Mouse (Mus musculus) megakaryocyte, embryonic 14.5 days (primary cell): ENCODE results near the gene Inhbc. TPM values are rescaled to one million over a fixed set of nuclear protein-coding genes. Genes with fewer than 3 reads are reported as not detected.
"Not testable (repeated sequence)": the region's sequence is repeated elsewhere in the genome, so short reads cannot be mapped to it uniquely, and the experiment has no call there.

Experiments used
- H3K27me3 ChIP-seq: replicated peaks from 2 replicates; pipeline ENCODE3; 2012; ENCODE audit warnings: inconsistent platforms
- H3K36me3 ChIP-seq: replicated peaks from 2 replicates; pipeline ENCODE3; 2012; ENCODE audit warnings: low read length, inconsistent platforms, mixed read lengths
- H3K4me1 ChIP-seq: 2 replicates; pipeline ENCODE4 v1.6.1; 2012; ENCODE audit warnings: inconsistent platforms
- H3K4me3 ChIP-seq: replicated peaks from 2 replicates; pipeline ENCODE3; 2012; ENCODE audit warnings: moderate library complexity, mild to moderate bottlenecking, inconsistent platforms
- H3K9me3 ChIP-seq: 2 replicates; pipeline ENCODE4 v1.6.1; 2012; ENCODE audit warnings: inconsistent platforms
- FLI1 ChIP-seq: IDR thresholded peaks from 2 replicates; pipeline ENCODE4 v1.6.1; 2012; ENCODE audit warnings: low read length, inconsistent platforms, mixed read lengths
- GATA1 ChIP-seq: IDR thresholded peaks from 3 replicates; pipeline ENCODE4 v1.6.1; 2012; ENCODE audit warnings: mixed read lengths, low read length, inconsistent platforms, borderline replicate concordance
- polyA plus RNA-seq: library from polyadenylated mRNA; stranded (reverse); fragments of >175 nt; gene quantifications from 2 replicates; pipeline ENCODE4 v1.2.3, GENCODE M21; 2012; ENCODE audit warnings: low replicate concordance; ENCODE audit not compliant: insufficient read depth

The Inhbc gene
- polyA plus RNA-seq, 1 experiment: not detected

- Histone ChIP-seq H3K9me3 (no peaks in the 10 kb centered on the region), H3K4me1 (peaks cover 76% of the 10 kb centered on the region), H3K27me3 (peaks cover 17% of the 10 kb centered on the region), H3K4me3 (peak overlapping the region; percentile 85), H3K36me3 (peaks cover 10% of the 10 kb centered on the region)
- no peak for TF ChIP-seq GATA1
- no peak for TF ChIP-seq FLI1
Measured at GRCm38 (mm10) chr10:127323131-127323855, 46.9 kb downstream of the Inhbc start.

- peaks cover 83% of the 10 kb centered on the region for H3K4me1 ChIP-seq
- no peak for TF ChIP-seq FLI1
- no peak for TF ChIP-seq GATA1
- no peaks in the 10 kb centered on the region for H3K9me3 ChIP-seq
- peaks cover 17% of the 10 kb centered on the region for H3K27me3 ChIP-seq
- peaks cover 5% of the 10 kb centered on the region for H3K36me3 ChIP-seq
- peak overlapping the region; percentile 85 for H3K4me3 ChIP-seq
Measured at GRCm38 (mm10) chr10:127322669-127323068, 47.6 kb downstream of the Inhbc start.

- H3K27me3 ChIP-seq: peaks cover 14% of the 10 kb centered on the region
- no peak overlapping the region for H3K4me3 ChIP-seq
- TF ChIP-seq FLI1 (no peak), GATA1 (no peak)
- H3K36me3 ChIP-seq: peaks cover 2% of the 10 kb centered on the region
- H3K9me3 ChIP-seq: no peaks in the 10 kb centered on the region
- H3K4me1 ChIP-seq: peaks cover 87% of the 10 kb centered on the region
Measured at GRCm38 (mm10) chr10:127322178-127322577, 48.1 kb downstream of the Inhbc start.

- Histone ChIP-seq H3K9me3 (no peaks in the 10 kb centered on the region), H3K4me1 (peaks cover 83% of the 10 kb centered on the region), H3K27me3 (peaks cover 10% of the 10 kb centered on the region), H3K4me3 (peak within 1 kb of the TSS; percentile 85), H3K36me3 (no peaks in the 10 kb centered on the region)
- TF ChIP-seq GATA1: no peak
- TF ChIP-seq FLI1: no peak
Measured at GRCm38 (mm10) chr10:127321621-127322020, 48.6 kb downstream of the Inhbc start, which contains the start of gene Arhgap9. Arhgap9 (plus strand) TSS chr10:127321964.

GRCm38 (mm10) chr10:127319969-127320368 lies 50.3 kb downstream of the Inhbc start:
- TF ChIP-seq FLI1: no peak
- TF ChIP-seq GATA1: no peak
- H3K36me3 ChIP-seq: no peaks in the 10 kb centered on the region
- peaks cover 66% of the 10 kb centered on the region for H3K4me1 ChIP-seq
- H3K27me3 ChIP-seq: no peaks in the 10 kb centered on the region
- H3K4me3 ChIP-seq: no peak overlapping the region
- peaks cover 3% of the 10 kb centered on the region; the same call in 1 of the 2 replicates for H3K9me3 ChIP-seq

- Histone ChIP-seq H3K4me1 (peaks cover 54% of the 10 kb centered on the region), H3K36me3 (no peaks in the 10 kb centered on the region), H3K27me3 (no peaks in the 10 kb centered on the region), H3K4me3 (peak overlapping the region; percentile 70), H3K9me3 (peaks cover 3% of the 10 kb centered on the region; the same call in 1 of the 2 replicates)
- TF ChIP-seq GATA1: no peak
Measured at GRCm38 (mm10) chr10:127318009-127318408, 52.2 kb downstream of the Inhbc start.

GRCm38 (mm10) chr10:127317277-127317676 lies 53.0 kb downstream of the Inhbc start:
- Histone ChIP-seq H3K4me1 (peaks cover 54% of the 10 kb centered on the region), H3K4me3 (no peak overlapping the region), H3K27me3 (no peaks in the 10 kb centered on the region), H3K36me3 (no peaks in the 10 kb centered on the region), H3K9me3 (peaks cover 3% of the 10 kb centered on the region; the same call in 1 of the 2 replicates)
- no peak for TF ChIP-seq FLI1
- no peak for TF ChIP-seq GATA1

- not testable (repeated sequence) for H3K9me3 ChIP-seq, H3K27me3 ChIP-seq, H3K36me3 ChIP-seq, H3K4me3 ChIP-seq
- H3K4me1 ChIP-seq: peaks cover 49% of the 10 kb centered on the region
Measured at GRCm38 (mm10) chr10:127314950-127315349, 55.3 kb downstream of the Inhbc start.

GRCm38 (mm10) chr10:127313516-127313915 lies 56.7 kb downstream of the Inhbc start:
- Histone ChIP-seq H3K4me1 (peaks cover 55% of the 10 kb centered on the region), H3K36me3 (peaks cover 19% of the 10 kb centered on the region)
- H3K4me3 ChIP-seq, H3K27me3 ChIP-seq, H3K9me3 ChIP-seq: not testable (repeated sequence)

GRCm38 (mm10) chr10:127312858-127313257 lies 57.4 kb downstream of the Inhbc start:
- Histone ChIP-seq H3K4me3 (no peak overlapping the region), H3K27me3 (no peaks in the 10 kb centered on the region), H3K9me3 (peaks cover 3% of the 10 kb centered on the region; the same call in 1 of the 2 replicates), H3K4me1 (peaks cover 51% of the 10 kb centered on the region), H3K36me3 (peaks cover 25% of the 10 kb centered on the region)
- TF ChIP-seq GATA1: no peak
- TF ChIP-seq FLI1: no peak

GRCm38 (mm10) chr10:127312356-127312676 lies 57.9 kb downstream of the Inhbc start:
- peaks cover 31% of the 10 kb centered on the region for H3K36me3 ChIP-seq
- H3K4me1 ChIP-seq: peaks cover 46% of the 10 kb centered on the region
- H3K4me3 ChIP-seq: peak overlapping the region; percentile 97
- peaks cover 3% of the 10 kb centered on the region; the same call in 1 of the 2 replicates for H3K9me3 ChIP-seq
- TF ChIP-seq FLI1 (no peak), GATA1 (no peak)
- no peaks in the 10 kb centered on the region for H3K27me3 ChIP-seq
